Mouse (Mus musculus) WW6 (cell line): Measurements from ENCODE around the gene Sema3c.
"Not testable (repeated sequence)": the region's sequence is repeated elsewhere in the genome, so short reads cannot be mapped to it uniquely, and the experiment has no call there.

Experiments
- DNase-seq: peaks from one replicate; pipeline ENCODE4 v3.0.0-alpha.2; 2013; ENCODE audit warnings: low read depth, low spot score

The Sema3c gene

DNA sequence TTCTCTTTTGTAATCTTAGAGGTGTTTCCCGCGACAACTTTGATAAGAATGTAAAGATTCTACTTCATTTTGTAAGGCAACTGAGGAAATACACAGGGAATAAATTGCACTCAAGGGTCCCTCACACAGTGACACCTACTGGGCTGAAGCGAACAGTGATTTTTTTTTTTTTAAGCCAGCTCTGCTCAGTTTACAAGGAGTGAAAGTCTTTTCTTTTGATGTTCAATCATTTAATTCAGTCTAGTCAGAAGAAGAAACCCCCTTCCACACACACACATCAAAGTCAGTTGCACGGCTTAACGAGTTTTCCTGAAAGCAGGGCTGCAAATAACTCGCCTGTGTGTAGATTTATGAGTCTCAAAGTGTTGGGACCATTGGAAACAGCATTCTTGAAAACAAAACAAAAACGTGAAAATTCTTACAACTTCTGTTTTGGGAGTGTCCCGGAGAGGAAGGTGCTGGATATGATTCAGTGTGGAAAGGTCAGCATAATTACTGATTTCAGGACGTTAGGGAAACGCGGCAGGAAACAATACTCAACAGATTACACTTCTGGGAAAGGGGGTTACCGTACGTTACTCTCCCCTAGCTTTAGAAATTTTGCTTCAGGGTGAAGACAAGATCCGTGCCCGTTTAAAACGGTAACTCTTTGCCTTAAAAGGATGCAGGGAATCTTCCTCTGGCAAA, at the start of gene Sema3c:
TSS of gene Sema3c (plus strand) at position 588 of the 687 bp plus-strand sequence.
- DNase-seq, result no peak

DNA sequence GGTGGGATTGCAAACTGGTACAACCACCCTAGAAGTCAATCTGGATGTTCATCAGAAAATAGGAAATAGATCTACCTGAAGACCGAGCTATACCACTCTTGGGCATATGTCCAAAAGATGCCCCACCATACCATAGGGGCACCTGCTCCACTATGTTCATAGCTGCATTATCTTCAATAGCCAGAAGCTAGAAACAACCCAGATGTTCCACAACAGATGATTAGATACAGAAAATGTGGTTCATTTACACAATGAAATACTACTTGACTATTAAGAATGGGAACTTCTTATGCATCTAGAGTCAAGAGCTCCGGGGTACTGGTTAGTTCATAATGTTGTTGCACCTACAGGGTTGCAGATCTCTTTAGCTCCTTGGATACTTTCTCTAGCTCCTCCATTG, 42.9 kb upstream of the Sema3c start:
- not testable (repeated sequence) for DNase-seq

DNA sequence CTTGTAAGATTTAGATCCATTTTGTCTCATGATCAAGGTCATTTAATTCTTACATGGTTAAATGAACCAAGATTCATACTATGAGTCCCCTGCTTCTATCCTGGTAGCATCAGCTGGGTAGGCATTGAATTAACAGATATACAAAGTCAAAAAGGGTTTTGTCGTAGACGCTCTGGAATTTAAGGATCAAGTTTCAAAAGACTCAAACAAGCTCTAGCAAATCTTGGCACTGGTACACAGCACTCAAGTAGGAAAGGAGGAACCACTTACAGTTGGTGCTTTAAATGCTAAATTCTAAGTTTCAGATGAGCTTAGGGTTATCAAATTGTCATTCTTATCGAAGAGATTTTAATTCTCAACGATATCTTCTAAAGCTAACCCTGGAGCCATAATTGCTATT, 30.9 kb upstream of the Sema3c start:
- no peak for DNase-seq

DNA sequence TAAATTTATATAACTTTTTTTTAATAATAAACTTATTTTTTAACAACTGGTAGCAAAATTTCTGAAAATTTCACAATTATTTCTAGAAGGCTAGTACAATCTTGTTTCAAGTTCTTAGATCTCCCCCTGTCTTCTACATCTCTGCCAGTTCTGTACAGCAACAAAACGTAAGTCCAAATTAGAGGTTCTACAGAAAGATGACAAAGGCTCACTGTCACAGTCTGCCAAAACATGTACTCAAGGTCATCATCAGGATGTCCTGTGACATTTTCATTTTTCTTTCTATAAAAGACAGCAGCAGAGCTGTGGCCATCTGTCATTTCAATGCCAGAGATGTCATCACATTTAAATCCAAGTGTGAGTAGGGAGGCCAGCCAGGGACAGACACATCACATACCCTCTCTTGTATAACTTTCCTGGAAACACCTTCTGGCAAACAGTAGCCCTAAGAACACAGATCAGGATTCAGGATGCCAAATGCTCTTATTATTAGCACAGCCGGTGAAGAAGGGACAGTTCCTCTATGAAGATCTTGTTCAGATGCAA, 29.1 kb upstream of the Sema3c start:
- DNase-seq, result no peak

DNA sequence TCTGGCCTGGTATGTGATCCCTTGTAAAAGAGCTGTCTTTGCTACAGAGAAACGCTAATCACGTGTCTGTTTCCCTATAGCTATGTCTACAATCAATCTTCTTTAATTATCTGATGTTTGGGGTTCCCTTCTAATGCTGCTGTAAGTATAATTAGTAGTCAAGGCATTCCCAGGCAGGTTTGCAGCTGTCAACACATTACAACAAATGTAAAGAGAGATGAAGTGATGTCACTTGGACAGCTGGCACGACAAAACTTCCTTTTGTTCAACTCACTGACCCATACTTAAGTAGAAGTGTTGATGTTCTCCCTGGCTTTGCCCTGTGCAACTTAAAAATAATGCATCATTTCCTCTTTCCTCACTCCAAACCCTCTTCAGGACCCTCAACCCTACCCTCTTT, 22.4 kb upstream of the Sema3c start:
- no peak for DNase-seq

DNA sequence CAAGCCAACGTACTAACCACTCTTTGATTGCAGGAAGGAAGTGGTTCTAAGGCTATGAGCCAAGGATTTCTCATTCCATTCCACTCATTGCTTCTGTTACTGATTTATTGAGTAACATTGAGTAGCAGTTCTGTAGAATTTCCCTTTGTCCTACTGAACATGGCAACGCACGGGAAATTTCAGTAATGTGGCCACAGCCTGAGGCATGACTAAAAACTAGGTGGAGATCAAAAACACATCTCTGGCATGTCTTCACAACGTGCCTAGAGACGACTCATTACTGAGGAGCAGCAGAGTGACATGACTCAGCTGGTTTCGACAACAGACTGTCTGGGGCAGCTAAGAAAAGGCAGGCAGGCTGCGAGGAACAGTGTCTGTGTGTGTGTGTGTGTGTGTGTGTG, 18.0 kb upstream of the Sema3c start:
- DNase-seq, result no peak

DNA sequence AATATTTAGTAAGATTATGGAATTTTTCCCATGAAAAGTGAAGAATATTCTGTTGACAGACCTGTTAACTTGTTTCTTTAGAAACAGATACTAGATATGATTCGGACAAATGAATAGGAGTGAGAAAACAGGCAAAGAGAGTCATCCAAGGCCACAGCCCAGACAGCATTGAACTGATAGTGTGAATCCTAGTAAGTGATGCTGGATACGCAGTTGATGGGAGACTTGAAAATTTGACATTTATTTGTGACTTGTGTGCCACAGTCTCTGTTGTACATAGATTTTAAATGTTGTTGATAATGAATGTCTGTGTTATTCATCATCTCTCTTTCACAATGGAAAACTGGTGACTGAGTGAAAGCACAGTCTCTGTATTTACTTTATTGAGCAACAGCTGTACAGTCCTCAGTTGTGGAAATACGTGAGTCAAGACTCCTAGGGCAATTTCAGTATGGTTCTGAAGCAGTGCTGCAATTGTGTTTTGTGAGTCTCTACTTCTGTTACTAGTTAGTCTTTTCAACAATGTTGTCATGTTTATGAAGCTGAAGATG, 17.3 kb upstream of the Sema3c start:
- DNase-seq, result no peak

DNA sequence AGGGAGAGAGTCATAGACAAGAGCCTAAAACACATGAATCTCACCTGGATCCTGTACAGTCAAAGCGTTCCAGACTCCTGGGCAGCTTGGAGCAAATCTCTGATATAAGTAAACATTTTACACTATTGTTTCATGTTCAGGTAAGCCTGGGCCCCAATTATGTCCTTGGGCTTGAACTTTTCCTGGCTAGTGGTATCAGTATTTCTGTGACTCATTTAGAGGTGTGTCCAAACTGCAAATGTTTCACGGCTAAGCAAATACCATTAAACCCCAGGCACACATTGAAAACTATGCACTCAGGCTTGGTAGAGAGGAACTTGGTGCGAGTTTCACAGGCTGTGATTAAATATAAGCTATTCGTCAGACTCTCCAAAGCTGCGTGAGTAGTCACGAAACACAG, 2.5 kb upstream of the Sema3c start:
- DNase-seq, result no peak

DNA sequence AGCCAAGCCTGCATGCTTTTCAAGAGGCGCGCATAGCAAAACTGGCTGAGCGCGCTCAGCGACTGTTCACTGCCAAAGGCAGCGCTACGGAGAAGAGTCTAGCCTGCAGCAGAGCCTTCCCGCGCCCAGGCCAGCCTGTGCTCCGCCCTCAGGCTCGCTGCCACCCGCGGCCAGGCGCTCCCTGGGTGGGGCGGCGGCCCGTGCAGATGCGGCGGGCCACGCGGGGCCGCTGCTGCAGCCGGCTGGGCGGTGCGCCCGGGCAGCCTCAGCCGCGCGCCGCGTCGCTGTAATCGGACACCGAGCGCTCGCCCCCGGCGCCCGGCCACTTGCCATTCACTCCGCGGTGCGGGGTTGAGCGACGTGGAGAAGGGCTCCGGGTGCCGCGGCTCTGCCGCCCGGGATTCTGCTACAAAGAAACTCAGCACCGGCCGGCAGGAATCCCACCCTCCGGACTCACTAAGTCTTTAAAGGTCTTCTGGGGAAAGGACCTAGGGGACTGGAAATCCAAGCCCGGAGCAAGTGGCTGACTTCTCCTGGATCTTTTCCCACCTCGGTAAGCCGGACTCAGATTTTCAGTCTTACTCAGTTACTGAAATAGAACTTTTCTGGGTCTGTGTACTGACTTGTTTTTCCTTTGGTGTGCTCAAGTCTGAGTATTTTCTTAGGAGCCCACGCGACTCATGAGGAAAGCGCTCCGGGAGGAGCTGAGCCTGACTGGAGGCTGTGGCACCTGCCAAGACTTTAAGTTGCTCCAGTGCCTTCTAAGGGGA, 517 bp downstream of the Sema3c start:
- peak; percentile 42 for DNase-seq

DNA sequence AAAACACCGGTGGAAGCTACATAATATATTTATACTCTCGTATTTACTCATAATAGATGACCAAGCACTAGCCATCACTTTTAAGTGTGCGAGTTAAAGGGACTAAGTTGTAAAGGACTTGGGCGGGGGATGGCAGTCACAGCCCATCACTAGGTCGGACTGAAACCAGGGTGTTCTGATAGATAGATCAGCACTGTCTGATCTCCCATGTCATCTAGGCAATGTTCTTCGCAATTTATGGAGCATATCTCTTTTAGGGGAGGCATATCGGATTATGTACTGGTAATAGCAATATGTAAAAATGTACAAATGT, 1.1 kb downstream of the Sema3c start:
- DNase-seq, result no peak

DNA sequence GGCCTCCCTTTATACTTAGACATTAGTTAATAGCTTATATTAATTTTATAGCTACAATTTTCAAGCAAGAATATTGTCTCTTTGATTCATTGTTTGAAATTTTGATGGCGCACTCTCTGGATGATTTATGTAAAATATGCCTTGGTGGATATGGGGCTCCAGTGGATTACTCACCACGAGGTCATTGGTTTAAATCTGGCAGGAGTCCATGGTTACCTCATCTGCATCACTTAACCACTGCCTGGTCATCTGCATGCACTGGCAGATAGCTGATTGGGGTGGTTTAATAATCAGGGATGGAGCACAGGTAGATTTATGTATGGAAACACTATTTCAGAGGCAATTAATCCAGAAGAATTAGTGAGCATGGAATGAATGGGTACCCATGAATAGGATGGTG, 2.0 kb downstream of the Sema3c start:
- no peak for DNase-seq

DNA sequence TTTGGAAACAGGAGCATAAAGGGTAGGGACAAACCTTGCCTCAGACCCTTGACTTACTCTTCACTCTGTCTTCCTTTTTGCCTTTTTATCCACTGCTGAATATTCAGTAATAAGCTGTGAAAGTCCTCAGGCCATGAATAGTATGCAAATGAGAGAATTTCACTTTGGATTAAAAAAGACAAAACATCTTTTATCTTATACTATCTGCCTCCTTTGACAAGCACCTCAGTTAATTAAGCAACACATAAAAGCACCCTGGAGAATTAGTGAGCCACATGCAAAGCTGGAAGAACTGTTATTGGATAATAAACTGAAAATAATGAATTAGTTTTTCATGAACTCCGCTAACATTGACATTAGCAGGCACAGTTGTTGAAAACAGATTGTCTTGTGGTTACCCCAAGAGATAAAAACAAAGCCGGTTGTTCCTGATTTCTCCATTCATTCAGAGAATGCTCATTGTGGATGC, 8.0 kb downstream of the Sema3c start:
- no peak for DNase-seq

DNA sequence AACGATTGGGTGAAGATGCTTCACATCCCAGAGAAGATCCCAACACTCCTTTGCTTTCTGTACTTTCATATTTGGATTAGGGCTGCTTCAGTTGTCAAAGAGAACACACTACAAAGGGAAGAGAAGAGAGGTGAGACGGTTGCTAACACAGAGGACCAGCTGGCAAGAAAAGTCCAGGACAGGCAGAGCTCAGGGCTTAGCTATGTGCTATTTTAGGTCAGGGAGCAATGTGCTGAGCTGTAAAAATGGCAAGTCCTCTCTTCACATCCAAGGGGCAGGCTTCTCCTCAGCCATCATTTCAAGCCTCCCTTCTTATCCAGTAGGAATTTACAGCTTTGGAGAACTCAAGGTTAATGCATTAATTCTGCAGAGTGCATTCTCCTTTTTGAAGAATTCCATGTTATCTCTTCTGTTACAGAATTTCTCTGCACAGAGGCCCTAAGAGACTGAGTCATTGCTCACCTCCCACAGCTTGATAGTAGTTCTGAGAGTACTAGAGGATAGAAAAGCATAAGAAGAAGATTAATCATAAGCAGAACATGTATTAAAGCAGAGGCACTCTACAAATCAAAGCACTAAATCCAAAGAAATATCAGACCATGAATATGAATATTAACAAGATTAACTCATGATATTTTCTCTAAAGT, 10.3 kb downstream of the Sema3c start:
- no peak for DNase-seq

DNA sequence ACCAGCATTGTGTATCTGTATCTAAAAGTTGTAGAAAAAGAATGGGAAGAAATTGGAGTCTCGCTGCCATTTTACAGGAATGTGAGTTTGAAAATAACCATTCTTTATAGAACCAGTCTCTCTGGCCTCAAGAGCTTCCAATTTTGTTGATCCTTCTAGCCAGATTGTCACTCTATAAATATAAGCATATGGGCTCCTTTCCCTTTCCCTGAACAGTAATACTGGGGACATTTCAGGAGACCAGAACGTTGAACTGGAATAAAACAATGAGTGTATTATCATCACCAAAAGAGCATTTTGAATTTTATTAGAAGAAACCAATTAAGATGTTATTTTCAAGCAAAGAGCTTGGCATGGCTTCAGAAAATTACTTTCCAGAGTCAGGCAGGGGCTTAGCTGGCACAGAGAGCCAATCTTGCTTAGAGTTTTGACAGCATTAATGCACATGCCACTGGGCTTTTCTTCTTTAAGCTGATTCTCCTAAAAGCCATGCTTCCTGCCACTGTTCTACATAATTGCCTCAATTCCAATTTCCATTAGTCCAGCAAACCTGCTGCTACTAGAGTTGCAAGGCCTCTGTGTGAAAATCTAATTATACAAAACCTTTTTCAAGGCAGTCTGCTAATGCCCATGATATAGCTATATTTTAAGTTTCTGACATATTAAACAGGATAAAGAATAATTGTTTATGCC, 12.6 kb downstream of the Sema3c start:
- no peak for DNase-seq

DNA sequence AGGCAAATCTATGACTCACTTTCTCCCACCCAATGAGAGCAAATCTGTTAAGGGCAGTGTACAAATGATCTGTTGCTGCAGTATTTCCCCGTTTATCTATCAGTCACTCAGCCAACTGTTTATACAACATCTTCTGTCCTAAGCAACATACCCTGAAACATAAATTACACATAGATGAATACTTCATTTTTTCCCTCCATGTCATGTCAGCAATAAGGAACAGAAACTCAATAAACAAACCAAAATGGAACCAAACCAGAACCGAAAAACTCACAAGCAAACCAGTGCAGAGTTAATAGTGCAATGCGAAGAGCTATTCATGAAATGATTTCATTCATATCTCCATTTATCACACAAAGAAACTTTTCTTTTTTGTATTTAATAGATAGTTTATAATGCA, 17.8 kb downstream of the Sema3c start:
- no peak for DNase-seq

DNA sequence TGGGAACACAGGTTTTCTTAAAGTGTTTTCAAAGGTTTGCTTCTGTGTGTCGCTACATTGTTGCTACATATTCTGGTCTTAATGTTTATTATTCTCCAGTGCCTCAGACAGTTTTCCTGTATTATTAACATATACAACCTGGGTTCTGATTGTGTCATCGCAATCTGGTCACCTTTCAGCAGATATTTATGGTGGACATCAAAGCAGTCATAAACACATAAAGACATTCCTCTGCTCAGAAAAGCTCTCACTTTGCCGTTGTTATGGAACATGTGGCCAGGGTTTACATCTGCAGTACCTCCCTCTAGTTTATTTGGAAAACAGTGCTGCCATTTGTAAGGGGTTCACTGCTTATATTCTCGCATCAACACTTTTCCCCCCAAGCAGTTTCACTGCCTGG, 27.6 kb downstream of the Sema3c start:
- DNase-seq, result no peak

DNA sequence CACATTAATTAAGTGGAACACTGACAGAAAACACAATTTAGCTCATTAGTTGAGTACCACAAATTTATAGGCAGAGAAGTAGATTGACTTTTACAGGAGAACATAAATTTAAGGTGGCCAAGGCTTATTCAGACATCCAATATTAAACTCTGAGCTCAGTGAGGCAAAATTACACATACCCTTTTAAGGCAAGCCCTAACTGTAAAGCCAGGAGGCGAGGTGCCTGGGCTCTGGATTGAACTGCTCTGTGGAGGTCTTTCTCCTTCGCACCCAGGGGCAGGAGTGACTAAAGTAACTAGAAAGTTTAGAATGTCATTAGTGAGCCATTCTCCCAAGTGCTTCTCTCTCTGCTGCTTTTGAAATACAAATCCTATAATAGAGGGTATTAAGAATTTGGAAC, 46.5 kb downstream of the Sema3c start:
- no peak for DNase-seq

DNA sequence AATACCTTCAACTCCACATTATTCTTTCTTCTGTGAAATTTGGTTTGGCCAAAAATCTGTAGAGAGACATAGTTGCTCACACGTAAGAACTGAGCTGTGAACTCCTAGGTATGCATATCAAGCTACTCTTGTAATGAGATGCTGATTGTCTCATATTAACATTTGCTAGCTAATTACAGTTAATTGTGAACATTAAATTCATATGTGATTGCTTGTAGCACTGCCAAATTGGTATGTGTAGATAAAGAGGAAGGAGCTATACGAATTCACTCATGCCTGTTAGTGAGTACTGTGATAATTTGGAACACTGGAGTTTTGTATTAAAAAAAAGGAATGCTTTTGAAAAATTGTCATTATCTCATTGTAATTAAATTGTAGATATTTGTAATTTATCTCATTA, 48.5 kb downstream of the Sema3c start:
- DNase-seq, result no peak

DNA sequence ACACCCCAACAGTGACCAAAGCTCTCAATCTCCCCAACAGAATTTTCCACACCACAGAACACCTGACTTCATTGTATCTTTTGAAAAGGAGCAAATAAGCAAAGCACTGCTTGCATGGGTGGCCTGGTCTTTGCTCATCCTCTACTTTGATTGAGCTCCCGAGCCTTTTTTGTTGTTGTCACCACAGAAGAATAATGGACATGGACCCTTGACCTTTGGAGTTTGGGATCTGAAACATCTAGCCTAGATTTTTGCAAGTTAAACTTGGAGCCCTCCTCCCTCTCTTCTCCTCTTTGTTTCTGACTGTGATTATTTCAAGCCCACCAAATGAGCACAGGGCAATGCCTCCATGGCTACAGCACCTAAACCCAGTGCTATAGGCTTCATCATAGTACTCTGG, 54.5 kb downstream of the Sema3c start:
- DNase-seq, result no peak

DNA sequence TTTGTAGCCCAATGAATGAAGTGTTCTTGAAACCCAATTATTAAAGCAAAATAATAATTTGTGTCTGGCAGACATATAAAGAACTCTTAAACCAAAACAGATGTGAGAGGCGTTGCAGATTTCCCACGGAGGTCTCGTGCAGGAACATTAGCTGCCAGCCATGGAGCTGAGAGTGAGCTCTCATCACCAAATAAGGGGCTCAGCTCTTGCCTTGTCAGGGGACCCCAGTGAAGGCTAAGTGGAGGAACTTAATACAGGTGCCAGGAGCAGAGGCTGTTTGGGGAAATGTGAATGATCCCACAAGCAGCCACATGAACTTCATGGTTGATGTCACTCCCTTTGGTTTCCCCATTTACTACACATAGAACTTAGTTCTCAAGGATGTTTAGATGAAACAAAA, 55.5 kb downstream of the Sema3c start:
- no peak for DNase-seq

DNA sequence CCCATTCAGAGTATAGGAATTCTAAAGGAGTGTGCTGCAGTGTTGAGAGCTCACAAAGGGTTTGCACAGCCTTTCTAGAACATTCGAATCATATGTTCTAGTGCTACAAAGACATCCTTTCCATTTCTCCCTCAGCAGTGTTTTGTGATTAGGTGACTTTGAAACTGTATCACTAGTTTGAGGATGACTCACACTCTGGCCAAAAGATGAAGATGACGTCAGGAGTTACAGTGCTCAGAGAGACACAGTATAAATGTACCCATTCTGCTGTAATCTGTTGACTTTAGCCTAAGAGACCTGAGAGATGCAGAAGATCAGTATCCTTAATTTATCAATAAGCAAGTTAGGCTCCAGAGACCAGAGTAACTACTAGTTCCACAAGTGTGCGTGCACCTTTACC, 65.4 kb downstream of the Sema3c start:
- no peak for DNase-seq
